Mouse (Mus musculus) urinary bladder, postnatal 36 days (tissue): ENCODE data around the gene Kcnq4.

Experiments
- DNase-seq, 2 experiments: peaks; one replicate each; pipeline ENCODE4 v3.0.0; 2022; ENCODE audit warnings: low spot score in 2 of 2, mixed read lengths in 1 of 2

Gene Kcnq4

DNA sequence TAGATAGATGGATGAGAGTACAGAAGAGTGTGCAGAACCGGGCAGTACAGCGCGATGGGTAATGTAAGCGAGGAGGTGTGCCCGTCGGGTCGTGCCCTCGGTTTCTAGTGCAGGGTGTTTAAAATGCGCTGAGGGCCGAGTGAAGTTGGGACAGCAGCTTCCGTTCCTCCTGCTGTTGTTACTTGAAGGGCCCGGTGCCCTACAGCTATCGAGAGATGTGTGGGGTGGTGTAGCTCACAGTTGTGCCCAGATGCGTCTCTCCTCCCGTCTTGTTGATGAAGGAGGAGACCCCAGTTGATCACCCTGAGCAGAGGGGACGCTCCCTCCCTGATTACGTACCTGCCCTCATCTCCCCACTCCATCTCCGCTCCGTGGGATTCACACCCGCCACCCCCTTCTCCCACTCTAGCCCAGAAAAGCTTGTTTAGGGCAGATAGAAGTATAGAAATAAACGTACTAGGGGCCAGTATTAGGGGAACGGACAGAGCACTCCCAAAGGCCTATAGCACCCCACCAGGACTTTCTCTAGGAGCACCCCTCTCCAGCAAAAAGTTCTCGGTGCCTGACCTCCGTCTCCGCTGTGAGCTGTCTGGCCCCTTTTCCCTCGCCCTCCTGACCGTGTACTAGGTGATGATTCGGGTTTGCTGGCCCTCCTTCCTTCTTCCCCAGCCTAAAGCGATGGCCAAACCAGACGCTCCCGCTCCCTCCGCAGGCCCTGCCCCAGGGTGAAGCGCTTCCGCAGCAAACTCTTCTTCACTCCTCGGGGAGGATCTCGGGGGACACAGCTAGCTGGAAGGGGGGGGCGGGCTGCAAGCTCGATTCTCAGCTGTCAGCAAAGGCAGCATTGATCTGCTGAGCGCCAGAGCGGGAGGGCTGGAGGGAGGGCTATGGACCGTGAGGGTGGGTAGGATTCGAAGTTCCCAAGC, at the start of gene Kcnq4:
TSS of gene Kcnq4 (minus strand) at position 672 of the 926 bp plus-strand sequence.
- DNase-seq = no peak

DNA sequence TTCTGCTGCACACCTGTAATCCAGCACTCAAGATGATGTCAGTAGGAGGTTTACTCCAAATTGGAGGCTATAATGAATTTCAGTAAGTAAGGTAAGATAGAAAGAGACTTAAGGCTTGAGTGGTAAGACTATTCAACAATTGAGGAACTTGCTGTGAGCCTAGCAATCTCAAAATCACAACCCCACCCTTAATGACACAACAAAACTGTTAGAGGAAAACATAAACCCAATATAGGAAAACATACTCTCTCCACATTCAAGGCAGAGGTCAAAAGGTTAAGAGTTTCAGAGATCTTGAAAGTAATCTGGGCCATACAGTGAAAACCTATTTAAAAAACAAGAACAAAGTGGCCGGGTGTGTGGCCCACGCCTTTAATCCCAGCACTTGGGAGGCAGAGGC, 48.3 kb upstream of the Kcnq4 start:
- DNase-seq = no peak

DNA sequence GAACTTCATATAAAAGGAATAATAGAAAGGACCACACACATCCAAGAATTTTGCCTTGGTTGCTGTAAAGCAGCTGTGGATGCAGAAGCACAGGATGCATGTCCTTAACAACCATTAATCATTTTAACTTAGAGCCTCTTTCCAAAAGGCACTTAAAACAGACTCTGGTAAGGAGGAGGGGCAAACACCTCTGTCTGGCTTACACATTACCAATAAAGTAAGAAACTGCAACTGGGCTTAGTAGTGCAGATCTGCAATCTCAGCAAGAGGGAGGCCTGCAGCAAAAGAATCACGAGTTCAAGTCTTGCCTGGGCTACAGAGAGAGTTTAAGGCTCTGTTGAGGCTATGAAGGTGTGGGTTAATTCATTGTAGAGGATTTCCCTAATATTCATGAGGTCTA, 47.2 kb upstream of the Kcnq4 start:
- no peak for DNase-seq

DNA sequence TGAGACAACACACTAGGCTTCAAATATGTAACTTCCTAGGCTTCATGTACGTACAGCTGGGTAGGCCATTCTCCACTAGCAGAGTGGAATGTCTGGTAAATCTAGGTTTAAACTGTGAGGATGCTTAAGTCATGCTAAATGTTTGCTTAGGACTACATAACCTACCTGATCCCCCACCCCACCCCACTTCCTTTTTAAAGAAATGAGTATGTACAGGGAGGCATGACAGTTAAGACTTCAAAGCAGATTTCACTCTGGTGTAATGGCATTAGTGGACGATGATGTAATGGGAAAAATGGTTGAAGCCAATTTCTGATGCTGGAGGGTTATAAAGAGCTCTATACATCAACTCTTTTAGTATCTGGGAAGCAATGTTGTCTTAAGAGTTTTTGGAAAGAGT, 44.5 kb upstream of the Kcnq4 start:
- DNase-seq = no peak

DNA sequence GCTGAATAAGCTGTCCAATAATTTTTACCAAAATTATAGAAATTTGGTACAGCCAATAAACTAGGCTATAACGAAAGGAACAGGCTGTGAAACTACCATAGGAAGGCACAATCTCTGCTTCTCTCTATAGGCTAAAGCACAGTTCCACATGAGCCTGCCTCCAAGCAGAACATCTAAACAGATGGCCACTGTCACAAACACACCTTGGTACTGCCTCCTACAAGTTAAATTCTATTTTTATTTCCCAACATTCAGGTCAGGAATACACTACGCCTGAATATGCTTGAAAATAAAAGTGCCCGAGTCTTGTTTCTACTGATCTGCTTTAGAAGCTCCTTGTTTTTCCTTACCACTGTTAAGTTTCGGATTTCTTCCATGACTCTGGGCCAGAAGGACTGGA, 41.6 kb upstream of the Kcnq4 start:
- no peak for DNase-seq

DNA sequence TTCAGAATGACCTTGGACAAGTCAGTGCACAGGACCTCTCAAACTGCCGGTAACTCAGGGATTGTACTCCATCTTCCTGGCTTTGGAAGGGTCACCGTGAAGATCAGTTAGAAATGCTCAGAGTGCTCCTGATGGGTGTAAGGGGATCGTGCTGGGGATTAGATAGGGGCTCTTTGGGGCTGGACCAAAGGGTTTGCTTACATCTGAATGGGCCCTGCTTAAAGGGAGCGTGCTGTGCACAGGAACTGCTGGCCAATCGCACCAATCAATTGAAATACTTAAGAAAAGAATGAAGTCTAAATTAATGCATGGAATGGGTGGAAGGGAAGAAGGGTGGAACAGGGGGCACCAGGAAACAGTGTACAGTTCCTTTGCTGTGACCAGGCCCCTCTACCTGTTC, 7.4 kb upstream of the Kcnq4 start:
- DNase-seq = no peak

DNA sequence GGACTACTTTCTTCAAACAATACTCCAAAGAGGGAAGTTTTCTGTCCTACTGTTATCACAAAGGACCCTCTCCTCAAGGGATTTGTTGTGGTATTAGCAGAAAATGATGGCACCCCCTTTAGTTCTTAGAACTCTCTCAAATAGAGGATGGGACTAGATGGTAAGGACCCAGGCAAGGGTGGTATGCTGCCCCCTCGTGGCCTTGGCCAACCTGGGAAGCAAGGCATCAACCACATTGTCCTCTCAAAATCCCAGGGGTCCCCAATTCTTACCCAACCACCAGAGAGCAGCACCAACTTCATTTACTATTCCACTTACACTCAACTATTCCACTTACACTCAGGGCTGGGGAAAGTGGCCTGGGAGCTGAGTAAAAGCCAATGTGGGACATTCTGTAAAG, 6.9 kb upstream of the Kcnq4 start:
- peak; percentile 31 to 73 for DNase-seq

DNA sequence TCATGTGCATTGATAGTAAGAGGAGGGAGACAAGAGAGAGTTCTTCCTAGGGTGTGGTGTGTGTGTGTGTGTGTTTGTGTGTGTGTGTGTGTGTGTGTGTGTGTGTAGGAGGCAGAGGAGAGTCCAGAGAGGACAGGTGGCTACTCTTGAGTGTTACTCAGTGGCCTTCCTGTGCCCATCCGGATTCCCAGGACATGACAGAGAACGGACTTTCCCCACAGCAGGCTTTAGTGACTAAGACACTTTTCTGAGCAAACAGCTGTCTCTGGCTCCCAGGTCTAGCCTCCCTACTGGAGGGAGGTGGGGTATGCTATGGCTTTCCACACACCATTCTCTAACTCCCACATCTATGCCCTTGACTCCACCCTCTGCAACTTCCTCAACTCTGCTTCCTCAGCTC, 1.2 kb upstream of the Kcnq4 start:
- DNase-seq = no peak

DNA sequence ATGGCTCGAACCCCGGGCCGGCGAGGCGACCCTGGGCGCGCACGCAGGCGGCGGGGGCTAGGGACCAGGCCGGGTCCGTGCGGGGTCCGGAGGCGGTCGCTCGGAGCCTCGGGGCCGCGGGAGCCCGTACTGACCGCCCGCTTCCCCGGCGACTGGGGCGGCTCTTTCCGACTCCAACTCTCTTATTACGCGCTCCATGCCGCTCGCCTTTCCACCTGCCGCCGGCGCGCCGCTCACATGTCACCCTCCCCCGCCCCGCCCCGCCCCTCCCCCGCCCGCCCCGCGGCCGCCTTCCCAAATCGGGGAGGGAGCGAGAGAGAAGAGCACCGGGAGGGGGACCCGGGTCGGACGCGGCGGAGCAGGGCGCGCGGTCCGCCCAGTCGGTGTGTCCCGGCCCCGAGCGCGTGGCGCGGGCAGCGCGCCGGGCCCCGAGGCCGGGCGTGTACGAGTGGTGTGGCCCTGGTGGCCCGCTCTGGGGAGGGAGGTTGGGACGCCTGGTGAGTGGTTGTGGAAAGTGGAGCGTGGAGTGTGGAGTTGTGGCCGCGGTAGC, 1.1 kb downstream of the Kcnq4 start:
- no peak for DNase-seq

DNA sequence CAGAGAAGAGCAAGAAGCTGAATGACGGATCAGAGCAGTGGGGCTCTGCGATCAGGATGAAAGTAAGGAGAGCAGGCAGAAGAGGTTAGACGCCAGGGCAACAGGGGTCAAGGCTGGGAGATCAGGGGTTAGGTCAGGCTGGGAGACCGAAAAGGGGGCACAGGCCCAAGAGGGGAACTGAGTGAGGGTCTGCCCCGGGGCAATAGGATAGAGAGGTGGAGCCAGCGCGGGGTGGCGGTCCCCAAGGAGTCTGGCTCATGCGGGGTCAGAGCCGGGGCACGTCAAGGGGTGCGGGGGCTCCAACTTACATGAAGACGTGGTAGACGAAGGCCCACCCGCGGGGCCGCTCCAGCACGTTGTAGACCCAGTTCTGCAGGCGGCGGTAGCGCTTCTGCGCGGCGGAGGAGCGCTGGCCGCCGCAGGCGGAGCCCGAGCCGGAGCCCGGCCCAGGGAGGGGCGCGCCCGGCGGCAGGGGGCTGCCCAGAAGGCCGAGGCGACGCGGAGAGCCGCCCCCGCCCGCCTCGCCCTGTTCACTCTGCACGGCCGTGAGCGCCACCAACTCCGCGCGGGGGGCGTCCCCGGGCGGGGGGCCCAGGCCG, 1.8 kb downstream of the Kcnq4 start:
- DNase-seq = no peak

DNA sequence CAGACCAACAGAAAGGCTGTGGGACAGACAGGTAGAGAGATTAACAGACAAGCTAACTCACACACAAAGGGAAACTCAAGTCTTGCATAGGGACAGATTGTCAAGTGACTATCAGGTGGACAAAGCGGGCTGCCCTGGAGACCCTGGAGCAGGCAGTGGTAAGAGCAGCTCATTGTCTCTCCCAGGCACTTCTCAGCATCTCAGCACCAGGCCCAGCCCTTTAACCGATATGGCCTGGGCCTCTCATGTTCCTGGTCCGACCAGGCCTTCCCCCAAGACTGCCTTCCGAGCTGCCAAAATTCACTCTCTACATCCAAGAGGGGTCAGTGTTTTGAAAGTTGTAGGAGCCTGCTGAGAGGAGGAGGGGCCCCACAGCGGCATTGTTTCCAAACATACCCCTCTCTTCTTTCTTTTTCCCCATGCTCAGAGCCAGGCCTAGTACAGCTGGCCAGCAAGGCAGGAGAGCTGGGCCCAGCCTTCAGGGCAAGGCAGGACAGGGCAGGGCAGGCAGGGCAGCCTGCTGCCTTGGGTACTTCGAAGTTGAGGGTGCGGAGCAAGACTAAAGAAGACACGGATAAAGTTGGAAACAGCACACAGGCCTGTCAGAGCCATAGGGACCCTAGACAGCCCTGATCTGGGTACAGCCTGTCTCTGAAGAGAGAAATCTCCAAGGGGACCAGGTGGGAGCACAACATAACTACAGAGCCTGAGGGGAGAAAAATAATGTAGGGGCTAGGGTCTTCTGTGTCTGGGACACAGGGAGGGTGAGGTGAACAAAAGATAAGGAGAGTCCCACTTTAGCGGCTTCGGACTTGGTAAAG, 2.5 kb downstream of the Kcnq4 start:
- no peak for DNase-seq

DNA sequence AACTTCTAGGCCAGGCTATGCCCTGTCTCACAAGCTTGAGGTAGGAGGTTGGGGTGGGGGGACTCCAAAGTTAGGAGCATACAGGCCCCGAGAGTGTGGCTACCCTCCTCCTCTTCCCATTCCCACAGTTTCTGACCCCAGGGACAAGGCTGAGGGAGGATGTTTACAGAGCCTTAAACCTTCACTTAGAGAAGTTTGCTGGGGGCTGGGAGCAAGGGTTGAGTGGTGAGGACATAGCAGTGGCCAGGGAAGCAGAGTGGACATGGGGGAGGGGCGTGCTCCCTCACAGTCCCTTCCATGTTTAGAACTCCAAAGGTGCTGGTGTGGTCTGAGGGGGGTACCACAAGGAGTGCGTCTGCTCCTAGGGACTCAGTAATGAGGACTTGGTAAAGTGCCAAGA, 4.8 kb downstream of the Kcnq4 start:
- no peak for DNase-seq

DNA sequence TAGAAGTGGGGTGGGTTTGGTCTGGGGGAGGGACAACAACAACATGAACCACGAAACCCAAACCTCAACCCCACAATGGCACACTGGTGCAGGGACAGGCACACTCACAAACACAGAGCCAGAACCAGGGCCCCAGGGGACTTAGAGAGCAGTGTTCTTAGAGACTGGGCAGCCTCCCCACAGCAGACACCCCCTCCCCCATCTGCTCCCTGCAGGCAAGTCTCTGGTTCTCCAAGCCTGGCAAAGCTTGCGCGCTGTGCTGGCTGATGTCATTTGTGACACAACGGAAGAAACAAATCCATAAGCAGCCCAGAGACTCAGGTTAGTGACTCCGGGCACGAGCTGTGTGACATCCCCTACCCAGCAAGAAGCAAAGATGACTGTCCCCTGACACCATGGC, 7.1 kb downstream of the Kcnq4 start:
- DNase-seq = peak in 1 of 2 experiments; percentile 43

DNA sequence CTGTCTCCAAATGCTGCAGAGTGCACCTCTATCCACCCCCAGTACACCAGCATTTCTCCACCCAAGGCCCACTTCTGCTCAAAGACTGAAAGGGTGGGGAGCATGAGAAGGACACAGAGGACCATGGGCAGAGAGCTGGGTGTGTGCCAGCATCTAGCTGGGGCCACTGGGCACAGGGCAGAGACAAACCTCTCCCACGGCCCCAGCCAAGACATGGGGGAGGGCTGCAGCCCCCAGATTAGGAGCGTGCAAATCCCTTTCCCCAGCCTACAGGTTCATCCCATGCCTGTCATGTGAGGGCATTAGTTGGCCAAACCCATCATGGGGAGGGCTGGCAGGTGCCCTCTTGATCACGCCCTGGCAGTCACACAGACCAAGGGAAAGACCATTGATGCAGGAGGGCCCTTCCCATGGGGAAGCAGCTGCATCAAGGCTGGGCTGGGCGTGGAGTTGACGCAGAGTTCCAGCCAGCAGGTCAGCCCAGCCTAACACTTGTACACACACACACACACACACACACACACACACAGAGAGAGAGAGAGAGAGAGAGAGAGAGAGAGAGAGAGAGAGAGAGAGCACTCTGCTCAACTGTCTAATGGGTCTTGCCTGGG, 14.3 kb downstream of the Kcnq4 start:
- DNase-seq = no peak

DNA sequence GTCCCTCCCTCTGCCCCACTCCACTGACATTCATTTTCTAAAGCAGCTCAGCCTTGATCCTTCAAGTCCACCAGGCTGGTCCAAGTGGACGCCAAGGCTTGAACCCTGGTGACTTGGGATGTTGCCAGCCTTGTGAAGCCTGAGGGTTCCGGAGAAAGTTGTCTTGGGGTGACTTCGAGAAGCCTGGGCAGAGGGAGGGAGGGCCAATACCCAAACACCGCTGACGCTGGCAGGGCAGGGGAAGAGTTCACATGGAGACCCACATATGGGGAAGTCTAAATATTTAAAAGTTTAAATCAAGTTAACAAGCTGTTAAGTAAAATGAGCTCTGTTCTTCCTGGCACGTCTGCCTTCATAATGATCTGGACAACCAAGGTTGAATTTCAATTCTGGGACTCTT, 15.7 kb downstream of the Kcnq4 start:
- no peak for DNase-seq

DNA sequence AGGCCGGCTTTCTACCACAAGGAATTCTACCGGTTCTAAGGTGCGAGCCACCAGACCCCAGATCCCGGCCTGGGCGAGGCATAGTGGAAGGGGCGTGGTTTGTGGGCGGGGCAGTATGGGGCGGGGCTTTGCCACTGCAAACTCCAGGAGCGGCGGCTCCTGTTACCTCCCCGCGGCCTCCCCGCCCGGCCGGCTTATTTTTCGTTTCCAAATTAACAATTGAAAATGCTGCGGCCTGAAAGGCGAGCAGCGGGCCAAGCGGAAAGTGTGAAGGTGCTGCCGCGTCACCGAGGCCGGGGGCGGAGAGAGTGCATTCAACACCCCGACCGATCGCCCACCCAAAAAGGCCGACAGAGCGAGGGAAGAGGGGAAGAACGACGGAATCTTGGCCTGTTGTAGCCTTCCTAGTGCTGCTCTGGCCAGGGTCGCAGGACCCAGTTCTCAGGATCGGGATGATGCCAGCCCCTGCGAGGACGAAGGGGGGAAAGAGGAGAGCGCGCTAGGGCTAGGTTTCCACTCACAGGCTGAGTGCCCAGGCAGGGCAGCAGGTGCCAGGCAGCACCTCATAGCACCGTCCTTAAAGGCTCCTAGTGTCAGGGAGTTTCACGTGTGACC, 17.3 kb downstream of the Kcnq4 start:
- DNase-seq = peak; percentile 38 to 61

DNA sequence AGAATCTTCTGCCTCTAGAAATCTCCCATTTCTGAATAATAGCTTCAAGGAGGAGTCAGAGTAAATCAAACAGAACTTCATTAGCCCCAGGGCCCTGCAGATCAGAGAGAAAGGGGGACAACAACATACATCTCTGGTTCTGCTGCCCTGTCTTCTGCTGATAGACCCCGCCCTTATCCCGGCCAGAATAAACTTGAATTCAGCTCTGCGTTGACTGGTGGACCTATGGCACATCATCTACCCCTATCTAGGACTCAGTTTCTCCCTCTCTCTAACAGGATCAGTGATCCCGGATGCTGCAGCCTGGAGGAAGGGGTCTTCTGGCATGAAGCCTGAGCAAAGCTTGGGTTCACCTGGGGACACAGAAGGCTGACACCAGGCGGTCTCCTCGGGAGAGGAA, 17.8 kb downstream of the Kcnq4 start:
- DNase-seq = no peak

DNA sequence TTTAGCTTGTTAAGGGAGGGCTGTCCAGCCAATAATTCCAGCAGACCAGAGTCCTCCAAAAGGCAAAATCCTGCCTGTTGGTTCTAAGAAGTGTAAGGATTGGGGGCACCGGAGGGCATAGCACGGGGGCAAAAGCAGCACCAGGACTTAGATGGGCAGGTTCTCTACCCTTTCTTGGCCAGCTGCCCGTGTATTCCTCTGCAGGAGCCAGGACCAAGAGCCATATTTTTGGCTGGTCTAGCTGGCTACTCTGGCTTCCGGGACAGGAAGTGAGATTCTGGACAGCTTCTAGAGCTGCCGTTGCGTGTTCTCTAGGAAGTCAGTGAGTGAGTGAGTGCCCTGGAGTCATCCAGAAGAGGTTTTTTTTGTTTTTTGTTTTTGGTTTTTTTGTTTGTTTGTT, 18.3 kb downstream of the Kcnq4 start:
- DNase-seq = no peak

DNA sequence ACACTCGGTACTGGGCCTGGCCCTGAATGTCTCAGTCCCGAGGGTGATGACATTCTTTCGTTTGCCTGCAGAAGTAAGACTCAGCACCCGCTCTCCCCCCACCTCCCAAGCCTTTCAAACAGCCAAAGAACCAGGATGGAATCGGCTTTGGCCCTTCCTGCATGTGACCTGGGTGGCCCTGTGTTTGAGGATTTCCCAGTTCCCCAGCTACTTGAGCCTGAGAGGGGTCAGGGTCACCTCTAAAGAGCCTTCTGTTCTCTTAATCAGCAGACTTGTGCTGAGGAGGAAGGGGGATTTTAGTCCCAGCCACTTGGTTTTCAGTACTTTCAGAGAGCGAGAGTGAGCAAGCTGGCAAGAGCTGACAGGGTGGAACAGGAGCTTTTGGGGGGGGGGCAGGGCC, 19.0 kb downstream of the Kcnq4 start:
- DNase-seq = no peak

DNA sequence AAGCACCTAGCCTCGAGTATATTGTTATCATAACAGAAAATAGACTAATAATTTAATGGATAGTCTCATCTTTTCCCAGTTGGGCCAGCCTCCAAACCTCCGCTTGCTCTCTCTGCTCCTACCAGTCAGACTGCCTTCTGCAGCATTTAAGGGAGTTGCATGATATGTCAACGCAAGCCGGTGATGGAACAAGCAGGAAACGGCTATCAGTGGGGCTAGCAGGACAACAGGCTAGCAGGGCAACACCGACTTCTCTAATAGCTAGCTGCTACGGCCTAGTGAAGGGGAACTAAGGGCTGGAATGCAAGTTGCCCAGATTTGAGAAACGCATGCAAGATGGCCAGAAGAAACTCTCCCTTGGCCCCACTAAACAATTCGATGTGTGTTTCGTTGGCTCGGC, 20.6 kb downstream of the Kcnq4 start:
- no peak for DNase-seq

DNA sequence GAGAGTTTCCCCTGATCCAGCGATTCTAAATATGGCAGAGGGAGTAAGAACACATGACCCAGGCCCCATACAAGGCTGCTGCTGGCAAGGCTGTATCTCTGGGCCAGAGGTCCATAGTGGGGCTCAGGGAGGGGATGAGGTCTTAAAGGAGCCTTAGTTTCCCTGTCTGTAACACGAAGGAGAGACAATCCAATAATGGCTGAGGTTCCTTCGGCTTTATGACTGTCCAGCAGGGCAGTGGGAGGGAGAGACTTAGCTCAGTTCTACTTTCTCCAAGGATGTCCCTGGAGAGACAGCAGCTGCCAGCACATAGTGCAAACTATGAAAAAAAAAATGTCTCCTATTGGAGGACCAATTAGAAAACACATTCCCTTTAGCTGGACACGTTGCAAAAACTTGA, 22.2 kb downstream of the Kcnq4 start:
- peak in 1 of 2 experiments; percentile 49 for DNase-seq
